Mouse (Mus musculus) stomach, embryonic 14.5 days (tissue): ENCODE results near the gene Cib3. TPM values are rescaled to one million over a fixed set of nuclear protein-coding genes. Genes with fewer than 3 reads are reported as not detected.

Experiments
- ATAC-seq: fragments of 200-750 bp; cut with Nextera tagmentation; 2 replicates; pipeline ENCODE4 v1.8.0; 2017; ENCODE audit warnings: low read depth, moderate TSS enrichment; ENCODE audit not compliant: insufficient number of reproducible peaks, insufficient read depth, low FRiP score
- H3K27ac ChIP-seq: fragments of 300-500 bp; sonication (generic); 2 replicates; pipeline ENCODE4 v1.5.1; 2014; ENCODE audit warnings: mild to moderate bottlenecking, low read length, moderate library complexity, mixed read lengths
- H3K27me3 ChIP-seq: fragments of 300-500 bp; sonication (generic); 2 replicates; pipeline ENCODE4 v1.6.1; 2014; ENCODE audit warnings: low read length, control low read depth, mixed read lengths; ENCODE audit not compliant: control insufficient read depth, insufficient read depth
- H3K36me3 ChIP-seq: fragments of 300-500 bp; sonication (generic); 2 replicates; pipeline ENCODE4 v1.6.1; 2014; ENCODE audit warnings: mild to moderate bottlenecking, control low read depth, low read length, moderate library complexity, mixed read lengths; ENCODE audit not compliant: control insufficient read depth, insufficient read depth
- H3K4me1 ChIP-seq: fragments of 300-500 bp; sonication (generic); 2 replicates; pipeline ENCODE4 v1.6.1; 2014; ENCODE audit warnings: low read length, control low read depth, mixed read lengths; ENCODE audit not compliant: control insufficient read depth, insufficient read depth
- H3K4me2 ChIP-seq: fragments of 300-500 bp; sonication (generic); replicated peaks from 2 replicates; pipeline ENCODE4 v1.6.1; 2014; ENCODE audit warnings: low read depth, low read length, control low read depth
- H3K4me3 ChIP-seq: fragments of 300-500 bp; sonication (generic); 2 replicates; pipeline ENCODE4 v1.5.1; 2014; ENCODE audit warnings: low read depth, low read length, control low read depth
- H3K9ac ChIP-seq: fragments of 300-500 bp; sonication (generic); replicated peaks from 2 replicates; pipeline ENCODE4 v1.6.1; 2014; ENCODE audit warnings: low read depth, mild to moderate bottlenecking, control low read depth, low read length, moderate library complexity, mixed read lengths
- H3K9me3 ChIP-seq: fragments of 300-500 bp; sonication (generic); 2 replicates; pipeline ENCODE4 v1.6.1; 2016; ENCODE audit warnings: low read depth, low read length, control low read depth; ENCODE audit not compliant: control insufficient read depth
- whole genome bisulfite sequencing: fragments of 180-500 bp; shearing (Covaris S2); extraction: QIAGEN DNeasy Blood & Tissue Kit; methylation state at CpG from one replicate; pipeline ENCODE4 v1.1.7; 2014; 5-methylcytosine and 5-hydroxymethylcytosine counted together
- polyA plus RNA-seq: library from polyadenylated mRNA; unstranded; fragments of >200 nt; fragmentation: Nextera tagmentation; extraction: Ambion mirVana; gene quantifications from 2 replicates; pipeline ENCODE4 v1.2.1, GENCODE M21; 2014

Cib3 gene
- polyA plus RNA-seq, 1 experiment from 2014 or later: not detected

DNA sequence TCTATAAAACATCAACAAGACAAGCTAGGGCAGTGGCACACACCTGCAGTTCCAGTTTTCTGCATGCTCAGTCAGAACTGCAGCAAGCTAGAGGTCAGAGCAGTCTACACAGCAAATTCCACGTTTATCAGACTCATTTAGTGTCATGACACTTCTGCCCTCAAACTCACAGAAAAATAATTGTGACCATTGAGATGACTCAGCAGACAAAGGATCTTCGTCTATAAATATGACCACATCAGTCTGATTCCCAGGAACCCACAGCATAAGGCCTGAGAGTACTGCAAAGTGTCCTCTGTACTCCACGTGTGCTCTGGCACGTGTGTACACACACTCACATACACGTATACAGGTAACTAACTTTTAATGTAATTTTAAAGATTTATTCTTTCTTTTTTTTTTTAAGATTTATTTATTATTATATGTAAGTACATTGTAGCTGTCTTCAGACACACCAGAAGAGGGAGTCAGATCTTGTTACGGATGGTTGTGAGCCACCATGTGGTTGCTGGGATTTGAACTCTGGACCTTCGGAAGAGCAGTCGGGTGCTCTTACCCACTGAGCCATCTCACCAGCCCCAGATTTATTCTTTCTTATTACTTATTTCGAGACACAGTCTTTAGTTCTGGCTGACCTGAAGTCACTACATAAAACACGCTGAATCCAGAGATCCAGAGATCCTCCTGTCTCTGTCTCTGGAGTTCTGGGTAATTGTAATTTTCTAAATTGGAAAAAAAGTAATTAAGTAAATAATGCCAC is 6.3 kb upstream of the Cib3 start:
- H3K27ac ChIP-seq: no peak overlapping the region

DNA sequence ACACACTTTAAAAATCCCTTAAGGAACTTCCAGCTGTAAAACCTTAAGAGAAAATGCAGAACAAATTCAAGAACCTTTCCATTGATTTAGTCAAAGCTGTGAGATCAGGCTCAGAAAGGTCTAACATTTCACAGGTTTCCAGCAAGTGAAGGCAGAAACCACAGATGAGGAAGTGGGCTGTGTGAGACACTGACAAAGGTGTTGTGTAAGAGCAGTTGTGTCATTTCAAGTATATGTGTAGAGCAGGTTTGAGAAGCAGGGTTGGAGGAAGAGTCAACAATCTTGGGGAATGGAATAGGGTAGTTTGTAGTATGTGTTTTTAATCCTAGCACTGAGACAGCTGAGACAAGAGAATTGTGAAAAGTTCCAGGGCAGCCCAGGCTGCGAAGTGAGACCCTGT is 3.2 kb upstream of the Cib3 start:
- ATAC-seq: no peak
- Histone ChIP-seq H3K27me3 (no peaks in the 10 kb centered on the region), H3K36me3 (no peaks in the 10 kb centered on the region), H3K9me3 (no peaks in the 10 kb centered on the region), H3K4me3 (no peak overlapping the region), H3K4me2 (no peak overlapping the region), H3K27ac (no peak overlapping the region), H3K4me1 (peaks cover 5% of the 10 kb centered on the region; the same call in 1 of the 2 replicates), H3K9ac (no peak overlapping the region)
- 68% methylated on average over 1 of the region's 1 CpGs for WGBS

More for the DNA sequence above, 6.3 kb upstream of the Cib3 start:
- Histone ChIP-seq H3K4me2 (no peak overlapping the region), H3K36me3 (peaks cover 23% of the 10 kb centered on the region), H3K9ac (no peak overlapping the region), H3K4me3 (peak overlapping the region; percentile 67), H3K9me3 (no peaks in the 10 kb centered on the region), H3K4me1 (peaks cover 12% of the 10 kb centered on the region), H3K27me3 (no peaks in the 10 kb centered on the region)
- WGBS: 79% methylated on average over 9 of the region's 10 CpGs
- no peak for ATAC-seq

DNA sequence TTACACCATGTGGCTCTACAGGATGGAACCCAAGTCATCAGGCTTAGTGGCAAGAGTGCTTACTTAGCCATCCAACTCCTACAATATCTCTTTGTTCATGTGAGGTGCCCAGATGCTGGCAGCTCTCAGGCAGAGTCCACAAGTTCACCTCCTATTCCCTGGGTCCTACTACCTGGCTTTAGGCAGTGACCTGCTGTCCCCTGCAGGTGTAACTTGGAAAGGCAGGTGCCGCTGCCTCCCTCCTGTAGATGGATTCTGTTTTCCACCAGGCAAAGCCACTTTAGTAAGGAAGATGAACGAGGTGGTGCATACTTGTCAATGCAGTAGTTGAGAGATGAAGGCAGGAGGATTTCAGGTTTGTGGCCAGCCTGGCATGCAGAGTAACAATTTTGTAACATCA is 2.4 kb upstream of the Cib3 start:
- no peak for ATAC-seq
- no peak overlapping the region for H3K9ac ChIP-seq
- no peaks in the 10 kb centered on the region for H3K27me3 ChIP-seq
- H3K4me1 ChIP-seq: no peaks in the 10 kb centered on the region
- no peak overlapping the region for H3K27ac ChIP-seq
- no peaks in the 10 kb centered on the region for H3K36me3 ChIP-seq
- WGBS: 51% methylated on average over 2 of the region's 2 CpGs
- H3K9me3 ChIP-seq: no peaks in the 10 kb centered on the region
- no peak overlapping the region for H3K4me2 ChIP-seq
- no peak overlapping the region for H3K4me3 ChIP-seq

DNA sequence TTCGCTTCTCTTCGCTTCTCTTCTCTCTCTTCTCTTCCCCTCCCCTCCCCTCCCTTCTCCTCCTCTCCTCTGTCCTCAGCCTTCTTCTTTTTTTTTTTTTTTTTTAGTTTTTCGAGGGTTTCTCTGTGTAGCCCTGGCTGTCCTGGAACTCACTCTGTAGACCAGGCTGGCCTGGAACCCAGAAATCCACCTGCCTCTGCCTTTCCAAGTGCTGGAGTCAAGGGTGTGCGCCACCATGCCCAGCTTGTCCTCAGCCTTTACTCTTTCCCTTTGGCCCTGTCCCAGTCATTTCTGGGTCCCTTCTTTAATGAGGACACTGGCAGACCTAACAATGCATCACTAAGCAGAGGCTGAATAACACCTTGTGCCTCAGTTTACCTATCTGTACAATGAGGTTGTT is 899 bp upstream of the Cib3 start, which contains the start of gene Gm11034:
Gene Gm11034, minus strand, starts transcription at position 101 of the 400 bp plus-strand sequence.
- H3K4me1 ChIP-seq: no peaks in the 10 kb centered on the region
- 75% methylated on average over 4 of the region's 4 CpGs for WGBS
- no peak for ATAC-seq
- no peaks in the 10 kb centered on the region for H3K9me3 ChIP-seq
- no peak within 1 kb of the TSS for H3K4me3 ChIP-seq
- H3K36me3 ChIP-seq: no peaks in the 10 kb centered on the region
- no peak within 1 kb of the TSS for H3K9ac ChIP-seq
- no peak within 1 kb of the TSS for H3K27ac ChIP-seq
- no peak within 1 kb of the TSS for H3K4me2 ChIP-seq
- no peaks in the 10 kb centered on the region for H3K27me3 ChIP-seq

DNA sequence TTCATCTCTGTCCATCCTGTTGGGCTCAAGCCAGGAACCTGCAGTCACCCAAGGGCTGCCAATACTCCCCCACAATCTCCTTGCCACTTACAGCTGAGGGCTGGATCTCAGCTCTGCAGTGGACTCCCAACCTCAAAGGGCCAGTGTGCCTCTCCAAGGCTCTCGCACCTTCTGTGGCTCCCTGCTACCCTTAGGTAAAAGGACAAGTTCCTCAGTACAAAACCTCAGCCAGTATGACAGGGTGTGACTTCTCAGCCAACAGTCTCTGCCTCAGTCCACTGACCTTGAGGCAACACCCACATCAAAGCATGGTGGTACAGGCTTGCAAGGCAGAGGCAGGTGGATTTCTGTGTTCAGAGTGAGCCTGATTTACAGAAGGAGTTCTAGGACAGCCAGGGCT is 791 bp downstream of the Cib3 start:
- Histone ChIP-seq H3K27ac (no peak overlapping the region), H3K4me3 (no peak overlapping the region), H3K9me3 (no peaks in the 10 kb centered on the region), H3K9ac (no peak overlapping the region), H3K36me3 (no peaks in the 10 kb centered on the region), H3K4me2 (no peak overlapping the region), H3K4me1 (no peaks in the 10 kb centered on the region), H3K27me3 (no peaks in the 10 kb centered on the region)
- WGBS: 79% methylated on average over 1 of the region's 1 CpGs
- ATAC-seq: no peak

DNA sequence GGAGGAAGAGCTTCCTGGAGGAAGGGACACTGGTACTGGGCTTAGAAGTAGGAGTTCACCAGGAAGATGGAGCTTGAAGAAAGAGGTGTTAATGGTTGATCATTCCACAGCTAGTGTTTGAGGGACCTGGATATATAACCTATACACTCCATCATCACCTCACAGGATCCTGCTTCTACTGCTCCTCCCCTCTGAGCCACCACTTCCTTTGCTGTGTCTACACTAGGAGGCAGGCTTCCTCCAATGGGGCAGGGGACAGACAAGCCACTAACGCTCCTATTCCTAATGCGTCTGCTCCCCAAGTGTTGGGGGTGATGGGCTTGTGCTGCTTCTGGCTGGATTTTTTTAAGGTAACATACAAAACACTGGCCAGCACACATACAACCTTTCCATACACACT is 1.9 kb downstream of the Cib3 start:
- H3K4me1 ChIP-seq: no peaks in the 10 kb centered on the region
- H3K27me3 ChIP-seq: no peaks in the 10 kb centered on the region
- no peak overlapping the region for H3K4me2 ChIP-seq
- H3K36me3 ChIP-seq: no peaks in the 10 kb centered on the region
- 54% methylated on average over 2 of the region's 2 CpGs for WGBS
- no peak overlapping the region for H3K4me3 ChIP-seq
- H3K27ac ChIP-seq: no peak overlapping the region
- H3K9me3 ChIP-seq: no peaks in the 10 kb centered on the region
- ATAC-seq: no peak
- no peak overlapping the region for H3K9ac ChIP-seq

DNA sequence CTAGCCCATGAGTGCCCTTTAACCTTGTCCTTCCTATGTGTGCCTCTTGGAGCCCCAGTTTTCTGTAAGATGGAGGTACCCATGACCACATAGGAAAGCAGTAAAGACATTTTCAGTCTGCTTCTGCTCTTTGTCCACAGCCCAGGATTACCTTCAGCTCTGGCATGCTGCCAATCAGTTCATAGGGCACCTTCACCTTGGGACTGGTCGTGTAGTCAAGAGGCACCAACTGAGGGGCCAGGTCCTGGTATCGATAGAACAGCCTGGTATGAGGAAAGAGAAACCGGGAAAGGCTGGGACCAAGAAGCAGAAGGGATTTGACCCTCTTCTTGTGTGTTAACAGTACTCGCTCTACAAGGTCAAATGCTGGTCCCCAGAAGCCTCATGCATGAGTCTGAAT is 2.4 kb downstream of the Cib3 start:
- H3K4me3 ChIP-seq: no peak overlapping the region
- H3K4me2 ChIP-seq: no peak overlapping the region
- no peak for ATAC-seq
- H3K4me1 ChIP-seq: no peaks in the 10 kb centered on the region
- H3K9me3 ChIP-seq: no peaks in the 10 kb centered on the region
- no peak overlapping the region for H3K9ac ChIP-seq
- WGBS: 68% methylated on average over 4 of the region's 4 CpGs
- no peaks in the 10 kb centered on the region for H3K36me3 ChIP-seq
- H3K27ac ChIP-seq: no peak overlapping the region
- no peaks in the 10 kb centered on the region for H3K27me3 ChIP-seq

DNA sequence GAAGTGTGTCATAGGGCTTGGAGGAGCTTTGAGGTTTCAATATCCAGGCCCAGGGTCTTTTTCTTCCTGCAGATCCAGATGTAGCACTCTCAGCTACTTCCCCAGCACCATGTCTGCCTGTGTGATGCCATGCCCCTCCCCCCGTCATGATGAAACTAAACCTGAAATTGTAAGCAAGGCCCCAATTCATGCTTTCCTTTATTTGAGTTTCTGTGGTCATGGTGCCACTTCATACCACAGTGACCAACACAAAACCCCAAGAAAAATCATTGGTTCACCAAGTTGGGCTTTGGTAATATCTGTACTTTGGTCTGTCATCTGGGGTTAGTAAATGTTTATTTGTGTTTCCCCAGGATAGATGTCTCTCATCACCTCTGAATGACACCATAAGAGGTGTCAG is 4.1 kb downstream of the Cib3 start:
- Histone ChIP-seq H3K4me3 (no peak overlapping the region), H3K27ac (no peak overlapping the region), H3K36me3 (no peaks in the 10 kb centered on the region), H3K27me3 (no peaks in the 10 kb centered on the region), H3K4me2 (no peak overlapping the region), H3K9me3 (peaks cover 5% of the 10 kb centered on the region; the same call in 1 of the 2 replicates), H3K4me1 (no peaks in the 10 kb centered on the region), H3K9ac (no peak overlapping the region)
- ATAC-seq: no peak
- 74% methylated on average over 1 of the region's 1 CpGs for WGBS

DNA sequence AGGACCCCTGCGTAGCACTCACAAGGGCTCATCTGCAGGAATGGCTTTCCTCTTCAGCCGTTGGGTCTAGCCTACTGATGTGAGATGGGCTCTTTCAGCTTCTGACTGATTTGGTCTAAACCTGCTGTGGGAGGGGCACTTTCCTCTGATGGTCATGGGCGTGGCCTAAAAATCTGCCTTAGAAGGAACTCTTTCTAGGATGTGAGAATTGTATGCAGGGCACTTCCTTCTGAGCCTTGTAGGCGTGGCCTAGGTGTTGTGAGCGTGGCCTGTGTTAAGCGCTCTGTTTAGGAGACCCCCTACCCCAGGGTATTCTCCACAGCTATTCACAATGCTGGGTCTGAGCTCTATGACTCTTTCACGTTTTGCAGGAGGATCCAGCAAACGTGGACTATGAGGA is 14.6 kb downstream of the Cib3 start:
- H3K36me3 ChIP-seq: no peaks in the 10 kb centered on the region
- no peak for ATAC-seq
- 59% methylated on average over 8 of the region's 8 CpGs for WGBS
- no peak overlapping the region for H3K4me3 ChIP-seq
- H3K9me3 ChIP-seq: peaks cover 6% of the 10 kb centered on the region; the same call in 1 of the 2 replicates
- H3K4me2 ChIP-seq: no peak overlapping the region
- H3K9ac ChIP-seq: no peak overlapping the region
- H3K4me1 ChIP-seq: no peaks in the 10 kb centered on the region
- H3K27ac ChIP-seq: no peak overlapping the region
- no peaks in the 10 kb centered on the region for H3K27me3 ChIP-seq
